Mouse (Mus musculus) heart, embryonic 12.5 days (tissue): ENCODE data around the gene Eif5a. TPM values are rescaled to one million over a fixed set of nuclear protein-coding genes. Genes with fewer than 3 reads are reported as not detected.

Source experiments
- ATAC-seq: fragments of 200-750 bp; cut with Nextera tagmentation; 2 replicates; pipeline ENCODE4 v1.8.0; 2017; ENCODE audit warnings: moderate TSS enrichment, moderate library complexity; ENCODE audit not compliant: insufficient number of reproducible peaks, low FRiP score
- H3K27ac ChIP-seq: fragments of 300-500 bp; sonication (generic); 2 replicates; pipeline ENCODE4 v1.5.1; 2016; ENCODE audit warnings: mild to moderate bottlenecking, moderate library complexity; ENCODE audit not compliant: poor library complexity, severe bottlenecking
- H3K27me3 ChIP-seq: fragments of 300-500 bp; sonication (generic); replicated peaks from 2 replicates; pipeline ENCODE4 v1.6.1; 2016; ENCODE audit warnings: mild to moderate bottlenecking, moderate library complexity
- H3K36me3 ChIP-seq: fragments of 300-500 bp; sonication (generic); 2 replicates; pipeline ENCODE4 v1.6.1; 2016; ENCODE audit warnings: mild to moderate bottlenecking, moderate library complexity
- H3K4me1 ChIP-seq: fragments of 300-500 bp; sonication (generic); replicated peaks from 2 replicates; pipeline ENCODE4 v1.6.1; 2016; ENCODE audit warnings: mild to moderate bottlenecking
- H3K4me2 ChIP-seq: fragments of 300-500 bp; sonication (generic); 2 replicates; pipeline ENCODE4 v1.6.1; 2016; ENCODE audit warnings: mild to moderate bottlenecking, moderate library complexity
- H3K4me3 ChIP-seq: fragments of 300-500 bp; sonication (generic); 2 replicates; pipeline ENCODE4 v1.5.1; 2016; ENCODE audit warnings: mild to moderate bottlenecking
- H3K9ac ChIP-seq: fragments of 300-500 bp; sonication (generic); 2 replicates; pipeline ENCODE4 v1.6.1; 2016; ENCODE audit warnings: mild to moderate bottlenecking, moderate library complexity
- H3K9me3 ChIP-seq: fragments of 300-500 bp; sonication (generic); replicated peaks from 2 replicates; pipeline ENCODE4 v1.6.1; 2016; ENCODE audit warnings: mild to moderate bottlenecking, moderate library complexity
- WGBS: fragments of 180-500 bp; shearing (Covaris S2); methylation state at CpG from one replicate; pipeline ENCODE4 v1.1.7; 2016; 5-methylcytosine and 5-hydroxymethylcytosine counted together
- polyA plus RNA-seq: library from polyadenylated mRNA; unstranded; fragments of >200 nt; fragmentation: Nextera tagmentation; extraction: Ambion mirVana; gene quantifications from 2 replicates; pipeline ENCODE4 v1.2.1, GENCODE M21; 2016

Gene Eif5a
- 1,286 and 1,307 TPM in 2 replicates for polyA plus RNA-seq

- peak; percentile 96 for ATAC-seq
- H3K27me3 ChIP-seq, result no peaks in the 10 kb centered on the region
- peak within 1 kb of the TSS; percentile 81 for H3K4me2 ChIP-seq
- peaks cover 22% of the 10 kb centered on the region for H3K4me1 ChIP-seq
- peak within 1 kb of the TSS; percentile 91 for H3K4me3 ChIP-seq
- peaks cover 28% of the 10 kb centered on the region for H3K36me3 ChIP-seq
- H3K9ac ChIP-seq, result peak within 1 kb of the TSS; percentile 99
- H3K9me3 ChIP-seq, result no peaks in the 10 kb centered on the region
- peak within 1 kb of the TSS; percentile 98 for H3K27ac ChIP-seq
- WGBS, result under 1% methylated on average over 75 of the region's 78 CpGs
Observed at GRCm38 (mm10) chr11:69921114-69922011, at the start of gene Eif5a. Eif5a (minus strand) TSS chr11:69921958.

- no peak overlapping the region for H3K4me3 ChIP-seq
- peaks cover 13% of the 10 kb centered on the region for H3K4me1 ChIP-seq
- H3K36me3 ChIP-seq, result peaks cover 73% of the 10 kb centered on the region
- peaks cover 26% of the 10 kb centered on the region for H3K27me3 ChIP-seq
- no peak overlapping the region for H3K9ac ChIP-seq
- H3K27ac ChIP-seq, result no peak overlapping the region
- H3K9me3 ChIP-seq, result no peaks in the 10 kb centered on the region
- no peak overlapping the region for H3K4me2 ChIP-seq
- ATAC-seq, result no peak
- WGBS, result 78% methylated on average over 3 of the region's 3 CpGs
Observed at GRCm38 (mm10) chr11:69970775-69971174, 49.0 kb upstream of the Eif5a start.

DNA sequence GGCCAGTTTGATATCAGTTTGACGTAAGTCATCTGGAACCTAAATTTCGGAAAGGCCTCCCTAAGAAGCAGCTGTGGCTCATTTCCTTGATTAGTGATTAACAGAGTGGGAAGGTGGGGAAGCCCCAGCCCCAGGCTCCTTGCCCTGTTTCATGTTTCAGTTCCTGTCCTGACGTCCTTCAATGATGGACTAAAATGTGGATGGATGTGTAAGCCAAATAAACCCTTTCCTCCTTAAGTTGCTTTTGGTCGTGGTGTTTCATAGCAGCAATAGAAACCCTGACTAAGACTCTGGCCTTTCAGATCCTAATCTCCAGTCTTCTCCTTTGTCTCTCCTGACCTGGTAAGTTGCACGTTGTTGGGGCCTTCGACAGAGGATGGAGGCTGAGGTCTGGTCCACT is 48.5 kb upstream of the Eif5a start:
- peaks cover 17% of the 10 kb centered on the region for H3K4me1 ChIP-seq
- 83% methylated on average over 6 of the region's 6 CpGs for WGBS
- peaks cover 67% of the 10 kb centered on the region for H3K36me3 ChIP-seq
- H3K27me3 ChIP-seq, result peaks cover 30% of the 10 kb centered on the region
- H3K4me2 ChIP-seq, result no peak overlapping the region
- ATAC-seq, result no peak
- no peaks in the 10 kb centered on the region for H3K9me3 ChIP-seq
- H3K27ac ChIP-seq, result no peak overlapping the region
- no peak overlapping the region for H3K9ac ChIP-seq
- no peak overlapping the region for H3K4me3 ChIP-seq

GRCm38 (mm10) chr11:69968793-69969192 is 47.0 kb upstream of the Eif5a start:
- no peak for ATAC-seq
- Histone ChIP-seq H3K9me3 (no peaks in the 10 kb centered on the region), H3K27me3 (peaks cover 44% of the 10 kb centered on the region), H3K9ac (no peak overlapping the region), H3K27ac (no peak overlapping the region), H3K4me3 (no peak overlapping the region), H3K4me1 (peaks cover 18% of the 10 kb centered on the region), H3K36me3 (peaks cover 53% of the 10 kb centered on the region), H3K4me2 (no peak overlapping the region)
- 80% methylated on average over 4 of the region's 4 CpGs for WGBS

- Histone ChIP-seq H3K4me3 (peak overlapping the region; percentile 49), H3K27ac (no peak overlapping the region), H3K27me3 (peaks cover 61% of the 10 kb centered on the region), H3K9me3 (no peaks in the 10 kb centered on the region), H3K9ac (peak overlapping the region; percentile 64), H3K4me1 (peaks cover 18% of the 10 kb centered on the region), H3K4me2 (peak overlapping the region; percentile 76), H3K36me3 (peaks cover 36% of the 10 kb centered on the region)
- WGBS, result 34% methylated on average over 17 of the region's 17 CpGs
- no peak for ATAC-seq
Observed at GRCm38 (mm10) chr11:69966860-69967517, 45.2 kb upstream of the Eif5a start.

GRCm38 (mm10) chr11:69966006-69966859 is 44.5 kb upstream of the Eif5a start:
- Histone ChIP-seq H3K4me1 (peaks cover 18% of the 10 kb centered on the region), H3K27me3 (peaks cover 68% of the 10 kb centered on the region), H3K27ac (no peak overlapping the region), H3K4me3 (peak overlapping the region; percentile 49), H3K9me3 (no peaks in the 10 kb centered on the region), H3K4me2 (peak overlapping the region; percentile 76), H3K36me3 (peaks cover 31% of the 10 kb centered on the region), H3K9ac (peak overlapping the region; percentile 64)
- ATAC-seq, result peak; percentile 58; the same call in 1 of the 2 replicates
- 1% methylated on average over 59 of the region's 59 CpGs for WGBS

DNA sequence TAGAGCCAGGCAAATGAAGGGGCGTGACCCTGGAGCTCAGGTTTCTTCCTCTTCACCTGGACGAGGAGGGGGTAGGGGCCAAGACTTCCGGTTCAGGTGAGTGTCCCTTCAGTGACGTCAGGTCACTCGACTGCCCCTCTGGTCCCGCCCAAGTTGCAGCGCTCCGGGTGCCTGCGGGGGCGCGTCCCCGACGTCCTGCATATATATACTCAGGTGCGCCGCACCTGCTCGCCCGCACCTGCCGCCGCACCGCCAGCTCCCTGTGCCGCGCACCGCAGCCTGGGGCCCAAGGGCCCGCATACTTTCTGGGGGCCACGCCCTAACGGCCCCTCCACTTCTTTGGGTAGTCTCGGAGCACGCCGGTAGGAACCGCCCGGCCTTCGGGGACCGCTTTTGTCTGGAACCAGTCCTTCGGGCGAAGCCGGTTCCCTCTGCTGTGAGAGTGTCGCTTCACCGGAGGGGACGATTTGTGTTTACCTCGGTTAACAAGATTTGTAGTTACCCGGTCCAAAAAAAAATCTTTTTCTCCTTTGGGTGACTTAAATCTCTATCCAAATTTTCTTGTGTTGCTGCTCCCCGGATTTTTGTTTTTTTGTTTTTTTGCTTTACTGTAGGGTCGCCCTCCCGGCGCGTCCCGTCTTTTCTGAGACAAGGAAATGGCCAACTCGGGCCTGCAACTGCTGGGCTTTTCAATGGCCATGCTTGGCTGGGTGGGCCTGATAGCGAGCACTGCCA is 43.7 kb upstream of the Eif5a start:
- H3K4me3 ChIP-seq, result peak overlapping the region; percentile 49
- no peak overlapping the region for H3K27ac ChIP-seq
- no peaks in the 10 kb centered on the region for H3K9me3 ChIP-seq
- 3% methylated on average over 49 of the region's 49 CpGs for WGBS
- peaks cover 18% of the 10 kb centered on the region for H3K4me1 ChIP-seq
- peak overlapping the region; percentile 64; the same call in 1 of the 2 replicates for H3K9ac ChIP-seq
- H3K4me2 ChIP-seq, result peak overlapping the region; percentile 76
- ATAC-seq, result no peak
- H3K36me3 ChIP-seq, result peaks cover 27% of the 10 kb centered on the region
- peaks cover 68% of the 10 kb centered on the region for H3K27me3 ChIP-seq

- H3K4me2 ChIP-seq, result peak within 1 kb of the TSS; percentile 76
Observed at GRCm38 (mm10) chr11:69964650-69965270, 43.0 kb upstream of the Eif5a start, which contains the start of gene Cldn7. Cldn7 (plus strand) TSS chr11:69964779.

DNA sequence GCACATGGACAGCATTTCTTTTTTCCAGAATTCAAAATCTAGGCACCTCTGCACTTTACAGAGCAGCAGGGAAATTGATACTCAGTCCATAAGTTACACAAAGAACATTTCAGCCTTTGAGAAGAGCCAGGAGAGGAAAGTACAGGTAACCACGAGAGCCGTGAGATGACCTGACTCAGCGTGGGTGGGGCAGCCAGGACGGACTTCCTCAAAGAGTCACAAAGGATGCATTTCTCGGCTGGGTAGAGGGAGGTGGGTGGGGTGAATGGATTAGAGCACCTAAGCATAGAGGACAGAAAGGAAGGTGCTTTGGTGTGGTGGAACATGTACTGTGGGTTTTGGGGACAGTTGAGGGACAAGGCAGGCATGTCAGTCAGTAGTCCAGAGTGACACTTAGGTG is 40.1 kb upstream of the Eif5a start:
- peaks cover 59% of the 10 kb centered on the region for H3K27me3 ChIP-seq
- H3K36me3 ChIP-seq, result no peaks in the 10 kb centered on the region
- no peak overlapping the region for H3K4me3 ChIP-seq
- no peaks in the 10 kb centered on the region for H3K9me3 ChIP-seq
- 43% methylated on average over 5 of the region's 5 CpGs for WGBS
- ATAC-seq, result no peak
- H3K9ac ChIP-seq, result no peak overlapping the region
- H3K27ac ChIP-seq, result no peak overlapping the region
- H3K4me2 ChIP-seq, result no peak overlapping the region
- H3K4me1 ChIP-seq, result peaks cover 16% of the 10 kb centered on the region

More at GRCm38 (mm10) chr11:69964650-69965270, 43.0 kb upstream of the Eif5a start, which contains the start of gene Cldn7:
- H3K9ac ChIP-seq, result no peak within 1 kb of the TSS
- H3K4me1 ChIP-seq, result peaks cover 18% of the 10 kb centered on the region
- H3K27ac ChIP-seq, result no peak within 1 kb of the TSS
- 10% methylated on average over 24 of the region's 24 CpGs for WGBS
- no peak for ATAC-seq
- peak within 1 kb of the TSS; percentile 49 for H3K4me3 ChIP-seq
- H3K27me3 ChIP-seq, result peaks cover 68% of the 10 kb centered on the region
- H3K36me3 ChIP-seq, result peaks cover 21% of the 10 kb centered on the region
- no peaks in the 10 kb centered on the region for H3K9me3 ChIP-seq

- Histone ChIP-seq H3K9ac (no peak overlapping the region), H3K4me3 (no peak overlapping the region), H3K27me3 (peaks cover 50% of the 10 kb centered on the region), H3K4me1 (peaks cover 4% of the 10 kb centered on the region), H3K27ac (no peak overlapping the region), H3K4me2 (no peak overlapping the region), H3K9me3 (no peaks in the 10 kb centered on the region), H3K36me3 (no peaks in the 10 kb centered on the region)
- 27% methylated on average over 5 of the region's 5 CpGs for WGBS
- ATAC-seq, result no peak
Observed at GRCm38 (mm10) chr11:69960616-69961015, 38.9 kb upstream of the Eif5a start.
